Mouse (Mus musculus) adrenal gland, postnatal 36 days (tissue): ENCODE results near the gene Gucy2g. TPM values are rescaled to one million over a fixed set of nuclear protein-coding genes. Genes with fewer than 3 reads are reported as not detected.
"Not testable (repeated sequence)": the region's sequence is repeated elsewhere in the genome, so short reads cannot be mapped to it uniquely, and the experiment has no call there.

Experiments
- DNase-seq, 2 experiments: peaks; one replicate each; pipeline ENCODE4 v3.0.0; 2021; ENCODE audit warnings: mixed read lengths in 1 of 2
- microRNA-seq: library from miRNA; unstranded; fragments of <30 nt; microRNA quantifications from one replicate; pipeline ENCODE4 v1.2.0, GENCODE M21; 2021
- total RNA-seq, 2 experiments: library from RNA; stranded (reverse); gene quantifications; 2 replicates each; pipeline ENCODE4 v1.2.3; 2021

The Gucy2g gene
- total RNA-seq, 2 experiments from 2014 or later, result not detected

GRCm38 (mm10) chr19:55164162-55164561 lies 76.9 kb downstream of the Gucy2g start:
- no peak for DNase-seq

GRCm38 (mm10) chr19:55162271-55162670 lies 78.8 kb downstream of the Gucy2g start:
- DNase-seq, result peak; percentile 30 to 48

GRCm38 (mm10) chr19:55159826-55160225 lies 81.2 kb downstream of the Gucy2g start:
- no peak for DNase-seq

DNA sequence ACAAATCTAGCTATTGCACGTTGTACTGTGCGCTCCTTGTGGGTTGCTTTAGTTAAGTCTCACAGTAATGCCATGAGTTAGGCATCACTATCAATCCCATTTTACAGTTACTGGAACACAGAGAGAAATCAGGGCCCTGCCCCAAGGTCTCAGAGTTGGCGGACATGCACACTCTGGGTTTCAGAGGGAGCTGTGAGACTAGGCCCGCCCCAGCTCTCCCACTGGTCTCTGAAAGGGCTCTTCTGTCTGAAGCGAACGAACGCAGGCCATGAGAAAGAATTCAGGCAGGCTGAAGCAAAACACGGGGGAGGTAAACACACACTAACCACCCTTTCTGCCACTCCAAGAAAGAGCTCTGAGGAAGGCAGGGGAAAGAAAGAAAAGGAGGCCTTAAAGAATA lies 82.4 kb downstream of the Gucy2g start:
- peak; percentile 74 to 77 for DNase-seq

GRCm38 (mm10) chr19:55157029-55157428 lies 84.0 kb downstream of the Gucy2g start:
- peak in 1 of 2 experiments; percentile 48 for DNase-seq

- no peak for DNase-seq
These were observed 88.1 kb downstream of the Gucy2g start for GRCm38 (mm10) chr19:55152983-55153382.

DNA sequence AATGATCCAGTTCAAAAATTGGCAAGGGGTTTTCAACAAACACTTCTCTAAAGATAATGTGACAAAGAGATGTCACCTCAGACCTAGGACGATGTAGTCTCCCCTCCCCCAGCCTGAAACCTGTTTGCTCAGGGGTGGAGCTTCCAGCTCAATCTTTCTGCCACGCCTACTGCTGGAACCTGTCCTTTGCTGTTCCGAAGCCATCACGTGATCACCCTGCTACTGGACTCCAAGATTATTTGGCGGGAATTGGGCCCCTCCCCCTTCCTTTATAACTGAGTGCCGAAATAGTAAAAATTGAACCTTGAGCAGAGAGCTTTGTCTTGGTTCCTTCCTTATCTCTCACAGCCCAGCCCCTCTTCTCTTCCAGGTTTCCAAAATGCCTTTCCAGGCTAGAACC lies 88.8 kb downstream of the Gucy2g start:
- DNase-seq, result not testable (repeated sequence)

- no peak for DNase-seq
These were observed 91.4 kb downstream of the Gucy2g start for GRCm38 (mm10) chr19:55149646-55150045.

- DNase-seq, result no peak
These were observed 92.9 kb downstream of the Gucy2g start for GRCm38 (mm10) chr19:55148109-55148508.

Small RNA genes within 50 kb of the gene (microRNA-seq; reads per million reads assigned to microRNA genes)
- 9.0 reads per million, percentile 22 among the genes with 10 or more reads in this experiment for gene Mir6715

Other genes starting within 250 kb of the Gucy2g start
- gene Gpam, start 114.0 kb downstream of the Gucy2g start, total RNA-seq, result 100 to 1,000 TPM; 183 to 606 TPM
- gene Tectb, start 60.5 kb downstream of the Gucy2g start, total RNA-seq, result 1 to 10 TPM in 1 of 2 experiments, under 1 TPM in 1; 0.40 to 1.2 TPM
- gene Acsl5, start 10.7 kb upstream of the Gucy2g start, total RNA-seq, result 100 to 1,000 TPM; 127 to 171 TPM
- gene Zdhhc6, start 74.8 kb upstream of the Gucy2g start, total RNA-seq, result 10 to 100 TPM; 40.1 to 43.1 TPM
- 10 to 100 TPM; 33.5 to 37.4 TPM for gene Vti1a, start 75.1 kb upstream of the Gucy2g start, total RNA-seq